Mouse (Mus musculus): ENCODE measurements around the gene Bpifb1. TPM values are rescaled to one million over a fixed set of nuclear protein-coding genes. Genes with fewer than 3 reads are reported as not detected.

Bpifb1 gene
- polyA plus RNA-seq, 1 experiment from 2014 or later = 711 TPM

DNA sequence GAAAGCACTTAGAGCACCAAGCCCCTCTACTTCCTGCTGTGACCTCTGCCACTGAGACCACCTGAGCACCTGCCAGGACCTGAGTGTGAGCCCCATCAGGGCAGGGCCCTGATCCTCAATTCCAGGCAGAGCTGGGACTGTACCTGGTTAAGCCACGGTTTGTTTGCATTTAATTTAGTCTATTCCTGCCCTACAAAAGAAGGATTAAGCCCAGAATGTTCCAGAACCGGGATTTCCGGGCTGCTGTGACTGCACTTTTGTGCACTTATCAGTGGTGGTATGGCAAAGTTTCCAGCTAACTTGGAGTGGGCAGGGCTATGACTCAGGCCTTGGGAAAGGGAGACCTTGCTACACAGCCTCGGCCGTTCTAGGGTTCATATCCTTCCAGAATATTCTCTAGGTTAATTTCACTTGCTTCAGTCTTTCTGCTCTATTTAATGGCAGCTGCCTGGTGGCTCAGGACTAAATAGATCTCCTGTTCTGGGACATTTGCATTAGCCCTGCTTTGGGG lies 3.4 kb downstream of the Bpifb1 start:
- no peak overlapping the region for H3K9ac ChIP-seq (ENCODE audit: low read length)
- H3K36me3 ChIP-seq (ENCODE audit: control insufficient read depth, insufficient read depth, low read length) = no peaks in the 10 kb centered on the region
- H3K4me1 ChIP-seq (ENCODE audit: control insufficient read depth, insufficient read depth, low read length) = no peaks in the 10 kb centered on the region
- ATAC-seq (ENCODE audit: insufficient read depth, low FRiP score) = peak; percentile 71
- H3K27me3 ChIP-seq (ENCODE audit: control insufficient read depth, insufficient read depth, low read length) = no peaks in the 10 kb centered on the region
- 56% methylated on average over 5 of the region's 5 CpGs for WGBS
- H3K4me2 ChIP-seq (ENCODE audit: low read depth, low read length) = peak overlapping the region; percentile 36; the same call in 1 of the 2 replicates
- H3K9me3 ChIP-seq (replicated peaks; ENCODE audit: control insufficient read depth, low read length) = no peaks in the 10 kb centered on the region
- H3K27ac ChIP-seq (ENCODE audit: low read length) = peak overlapping the region; percentile 56
- H3K4me3 ChIP-seq (replicated peaks; ENCODE audit: low read length) = no peak overlapping the region

DNA sequence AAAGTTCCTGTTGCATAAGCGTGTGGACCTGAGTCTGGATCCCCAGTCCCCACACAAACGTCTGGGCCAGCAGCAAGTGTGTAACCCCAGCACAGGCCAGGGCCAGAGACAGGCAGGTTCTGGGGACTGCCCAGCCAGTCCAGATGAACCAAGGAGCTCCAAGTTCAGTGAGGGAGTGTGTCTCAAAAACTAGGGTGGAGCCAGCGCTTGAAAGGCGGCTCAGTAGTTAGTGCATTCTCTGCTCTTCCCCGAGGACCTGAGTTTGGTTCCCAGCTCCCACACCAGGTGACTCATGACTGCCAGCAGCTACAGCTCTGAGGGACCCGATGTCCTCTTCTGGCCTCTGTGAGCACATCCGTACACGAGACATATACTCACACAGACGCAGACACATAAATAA lies 6.4 kb downstream of the Bpifb1 start:
- 87% methylated on average over 9 of the region's 9 CpGs for WGBS
- no peak for ATAC-seq (ENCODE audit: insufficient read depth, low FRiP score)
- no peaks in the 10 kb centered on the region for H3K9me3 ChIP-seq (replicated peaks; ENCODE audit: control insufficient read depth, low read length)
- H3K27me3 ChIP-seq (ENCODE audit: control insufficient read depth, insufficient read depth, low read length) = no peaks in the 10 kb centered on the region
- H3K27ac ChIP-seq (ENCODE audit: low read length) = no peak overlapping the region
- H3K4me1 ChIP-seq (ENCODE audit: control insufficient read depth, insufficient read depth, low read length) = no peaks in the 10 kb centered on the region
- no peak overlapping the region for H3K4me3 ChIP-seq (replicated peaks; ENCODE audit: low read length)
- no peak overlapping the region for H3K4me2 ChIP-seq (ENCODE audit: low read depth, low read length)
- H3K36me3 ChIP-seq (ENCODE audit: control insufficient read depth, insufficient read depth, low read length) = no peaks in the 10 kb centered on the region
- H3K9ac ChIP-seq (ENCODE audit: low read length) = no peak overlapping the region

GRCm38 (mm10) chr2:154204630-154205029 lies 14.0 kb downstream of the Bpifb1 start:
- Histone ChIP-seq H3K4me2 (ENCODE audit: low read depth, low read length) (no peak overlapping the region), H3K4me1 (ENCODE audit: control insufficient read depth, insufficient read depth, low read length) (no peaks in the 10 kb centered on the region), H3K9me3 (replicated peaks; ENCODE audit: control insufficient read depth, low read length) (no peaks in the 10 kb centered on the region), H3K9ac (ENCODE audit: low read length) (no peak overlapping the region), H3K27me3 (ENCODE audit: control insufficient read depth, insufficient read depth, low read length) (no peaks in the 10 kb centered on the region), H3K27ac (ENCODE audit: low read length) (no peak overlapping the region), H3K4me3 (replicated peaks; ENCODE audit: low read length) (no peak overlapping the region), H3K36me3 (ENCODE audit: control insufficient read depth, insufficient read depth, low read length) (no peaks in the 10 kb centered on the region)
- 89% methylated on average over 4 of the region's 4 CpGs for WGBS
- ATAC-seq (ENCODE audit: insufficient read depth, low FRiP score) = no peak

DNA sequence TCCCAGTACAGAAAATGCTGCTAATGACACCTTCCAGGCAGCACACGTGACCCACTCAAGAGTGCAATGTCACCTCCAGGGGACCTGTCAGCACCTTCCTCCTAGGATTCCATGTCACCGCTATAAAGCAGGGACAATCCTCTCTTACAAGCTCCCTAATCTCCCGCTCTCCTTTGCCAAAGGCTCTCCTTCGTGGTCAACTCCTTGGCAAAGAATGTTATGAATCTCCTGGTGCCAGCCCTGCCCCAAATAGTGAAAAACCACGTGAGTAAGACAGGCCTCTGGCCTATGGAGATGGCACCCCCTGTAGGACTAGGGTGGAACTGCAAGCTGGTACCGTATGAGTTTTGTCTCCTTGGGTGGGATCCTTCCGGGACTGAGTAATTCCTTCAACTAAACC lies 16.3 kb downstream of the Bpifb1 start:
- WGBS = 59% methylated on average over 7 of the region's 7 CpGs
- no peak overlapping the region for H3K9ac ChIP-seq (ENCODE audit: low read length)
- no peak overlapping the region for H3K27ac ChIP-seq (ENCODE audit: low read length)
- H3K9me3 ChIP-seq (replicated peaks; ENCODE audit: control insufficient read depth, low read length) = no peaks in the 10 kb centered on the region
- no peaks in the 10 kb centered on the region for H3K27me3 ChIP-seq (ENCODE audit: control insufficient read depth, insufficient read depth, low read length)
- no peak overlapping the region for H3K4me3 ChIP-seq (replicated peaks; ENCODE audit: low read length)
- no peaks in the 10 kb centered on the region for H3K4me1 ChIP-seq (ENCODE audit: control insufficient read depth, insufficient read depth, low read length)
- no peaks in the 10 kb centered on the region for H3K36me3 ChIP-seq (ENCODE audit: control insufficient read depth, insufficient read depth, low read length)
- no peak overlapping the region for H3K4me2 ChIP-seq (ENCODE audit: low read depth, low read length)
- no peak for ATAC-seq (ENCODE audit: insufficient read depth, low FRiP score)

- H3K36me3 ChIP-seq (ENCODE audit: control insufficient read depth, insufficient read depth, low read length) = no peaks in the 10 kb centered on the region
- H3K27ac ChIP-seq (ENCODE audit: low read length) = no peak overlapping the region
- H3K4me2 ChIP-seq (ENCODE audit: low read depth, low read length) = no peak overlapping the region
- no peak overlapping the region for H3K9ac ChIP-seq (ENCODE audit: low read length)
- no peaks in the 10 kb centered on the region for H3K27me3 ChIP-seq (ENCODE audit: control insufficient read depth, insufficient read depth, low read length)
- WGBS = 10% methylated on average over 3 of the region's 3 CpGs
- no peaks in the 10 kb centered on the region for H3K9me3 ChIP-seq (replicated peaks; ENCODE audit: control insufficient read depth, low read length)
- no peak for ATAC-seq (ENCODE audit: insufficient read depth, low FRiP score)
- no peaks in the 10 kb centered on the region for H3K4me1 ChIP-seq (ENCODE audit: control insufficient read depth, insufficient read depth, low read length)
- H3K4me3 ChIP-seq (replicated peaks; ENCODE audit: low read length) = no peak overlapping the region
These were observed 18.5 kb downstream of the Bpifb1 start for GRCm38 (mm10) chr2:154209112-154209511.

- Histone ChIP-seq H3K27me3 (ENCODE audit: control insufficient read depth, insufficient read depth, low read length) (no peaks in the 10 kb centered on the region), H3K4me3 (replicated peaks; ENCODE audit: low read length) (no peak overlapping the region), H3K27ac (ENCODE audit: low read length) (no peak overlapping the region), H3K36me3 (ENCODE audit: control insufficient read depth, insufficient read depth, low read length) (no peaks in the 10 kb centered on the region), H3K4me2 (ENCODE audit: low read depth, low read length) (no peak overlapping the region), H3K9me3 (replicated peaks; ENCODE audit: control insufficient read depth, low read length) (no peaks in the 10 kb centered on the region), H3K4me1 (ENCODE audit: control insufficient read depth, insufficient read depth, low read length) (no peaks in the 10 kb centered on the region), H3K9ac (ENCODE audit: low read length) (no peak overlapping the region)
- ATAC-seq (ENCODE audit: insufficient read depth, low FRiP score) = no peak
- 39% methylated on average over 1 of the region's 1 CpGs for WGBS
These were observed 20.5 kb downstream of the Bpifb1 start for GRCm38 (mm10) chr2:154211121-154211520.

DNA sequence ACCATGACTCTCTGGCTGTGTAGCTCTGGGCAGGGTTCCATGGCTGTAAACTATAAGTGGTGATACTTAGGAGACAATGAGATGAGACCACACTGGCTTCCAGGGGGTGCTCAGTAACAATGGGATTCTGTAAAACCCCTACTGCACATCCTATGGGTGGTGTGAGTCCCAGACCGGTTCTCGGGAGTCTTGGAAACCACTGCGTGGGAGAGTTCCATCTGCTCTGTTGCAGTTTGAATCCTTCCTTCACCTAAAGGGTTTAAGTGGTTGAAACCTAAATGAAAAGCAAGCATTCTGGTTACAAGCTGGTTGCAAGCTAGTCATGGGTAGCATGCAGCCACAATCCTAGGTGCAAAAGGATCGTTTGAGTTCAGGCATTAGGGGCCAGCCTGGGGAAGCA lies 21.3 kb downstream of the Bpifb1 start:
- Histone ChIP-seq H3K27me3 (ENCODE audit: control insufficient read depth, insufficient read depth, low read length) (no peaks in the 10 kb centered on the region), H3K36me3 (ENCODE audit: control insufficient read depth, insufficient read depth, low read length) (no peaks in the 10 kb centered on the region), H3K4me2 (ENCODE audit: low read depth, low read length) (no peak overlapping the region), H3K4me3 (replicated peaks; ENCODE audit: low read length) (no peak overlapping the region), H3K9ac (ENCODE audit: low read length) (no peak overlapping the region), H3K9me3 (replicated peaks; ENCODE audit: control insufficient read depth, low read length) (no peaks in the 10 kb centered on the region), H3K27ac (ENCODE audit: low read length) (no peak overlapping the region), H3K4me1 (ENCODE audit: control insufficient read depth, insufficient read depth, low read length) (no peaks in the 10 kb centered on the region)
- WGBS = 86% methylated on average over 4 of the region's 4 CpGs
- no peak for ATAC-seq (ENCODE audit: insufficient read depth, low FRiP score)

DNA sequence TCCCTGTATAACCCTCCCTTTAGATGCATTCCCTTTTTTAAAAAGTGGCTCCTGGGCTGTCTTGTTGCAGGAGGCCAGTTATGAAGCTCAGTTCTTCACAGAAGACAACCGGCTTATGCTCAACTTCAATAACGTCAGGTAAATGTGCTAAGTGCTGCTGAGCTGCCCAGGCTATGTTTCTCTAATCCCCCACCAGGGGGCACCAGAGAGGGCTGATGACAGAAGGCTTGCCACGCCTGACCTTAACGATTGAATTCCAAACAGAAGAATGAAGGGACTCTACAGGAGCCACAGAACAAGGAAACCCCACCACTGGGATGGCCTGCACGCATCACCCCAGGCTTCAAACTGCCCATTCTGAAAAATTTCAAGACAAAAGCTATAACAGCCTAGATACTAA lies 24.6 kb downstream of the Bpifb1 start:
- 15% methylated on average over 5 of the region's 5 CpGs for WGBS

GRCm38 (mm10) chr2:154219950-154220349 lies 29.3 kb downstream of the Bpifb1 start:
- H3K27me3 ChIP-seq (ENCODE audit: control insufficient read depth, insufficient read depth, low read length) = no peaks in the 10 kb centered on the region
- H3K4me1 ChIP-seq (ENCODE audit: control insufficient read depth, insufficient read depth, low read length) = peaks cover 5% of the 10 kb centered on the region; the same call in 1 of the 2 replicates
- no peak overlapping the region for H3K4me3 ChIP-seq (replicated peaks; ENCODE audit: low read length)
- ATAC-seq (ENCODE audit: insufficient read depth, low FRiP score) = no peak
- H3K4me2 ChIP-seq (ENCODE audit: low read depth, low read length) = no peak overlapping the region
- H3K9ac ChIP-seq (ENCODE audit: low read length) = no peak overlapping the region
- no peaks in the 10 kb centered on the region for H3K36me3 ChIP-seq (ENCODE audit: control insufficient read depth, insufficient read depth, low read length)
- WGBS = 68% methylated on average over 5 of the region's 5 CpGs
- no peak overlapping the region for H3K27ac ChIP-seq (ENCODE audit: low read length)
- no peaks in the 10 kb centered on the region for H3K9me3 ChIP-seq (replicated peaks; ENCODE audit: control insufficient read depth, low read length)

More for the DNA sequence above, 24.6 kb downstream of the Bpifb1 start:
- Histone ChIP-seq H3K9ac (ENCODE audit: low read length) (no peak overlapping the region), H3K4me1 (ENCODE audit: control insufficient read depth, insufficient read depth, low read length) (no peaks in the 10 kb centered on the region), H3K27me3 (ENCODE audit: control insufficient read depth, insufficient read depth, low read length) (no peaks in the 10 kb centered on the region), H3K27ac (ENCODE audit: low read length) (no peak overlapping the region), H3K9me3 (replicated peaks; ENCODE audit: control insufficient read depth, low read length) (no peaks in the 10 kb centered on the region), H3K36me3 (ENCODE audit: control insufficient read depth, insufficient read depth, low read length) (no peaks in the 10 kb centered on the region), H3K4me2 (ENCODE audit: low read depth, low read length) (no peak overlapping the region), H3K4me3 (replicated peaks; ENCODE audit: low read length) (no peak overlapping the region)
- 0 out of 2 replicates have a peak, but pooled peaks have one; percentile 14 for ATAC-seq (ENCODE audit: insufficient read depth, low FRiP score)
